ENCODE assay signal across 8 mouse cellular contexts in the genomic region with DNA sequence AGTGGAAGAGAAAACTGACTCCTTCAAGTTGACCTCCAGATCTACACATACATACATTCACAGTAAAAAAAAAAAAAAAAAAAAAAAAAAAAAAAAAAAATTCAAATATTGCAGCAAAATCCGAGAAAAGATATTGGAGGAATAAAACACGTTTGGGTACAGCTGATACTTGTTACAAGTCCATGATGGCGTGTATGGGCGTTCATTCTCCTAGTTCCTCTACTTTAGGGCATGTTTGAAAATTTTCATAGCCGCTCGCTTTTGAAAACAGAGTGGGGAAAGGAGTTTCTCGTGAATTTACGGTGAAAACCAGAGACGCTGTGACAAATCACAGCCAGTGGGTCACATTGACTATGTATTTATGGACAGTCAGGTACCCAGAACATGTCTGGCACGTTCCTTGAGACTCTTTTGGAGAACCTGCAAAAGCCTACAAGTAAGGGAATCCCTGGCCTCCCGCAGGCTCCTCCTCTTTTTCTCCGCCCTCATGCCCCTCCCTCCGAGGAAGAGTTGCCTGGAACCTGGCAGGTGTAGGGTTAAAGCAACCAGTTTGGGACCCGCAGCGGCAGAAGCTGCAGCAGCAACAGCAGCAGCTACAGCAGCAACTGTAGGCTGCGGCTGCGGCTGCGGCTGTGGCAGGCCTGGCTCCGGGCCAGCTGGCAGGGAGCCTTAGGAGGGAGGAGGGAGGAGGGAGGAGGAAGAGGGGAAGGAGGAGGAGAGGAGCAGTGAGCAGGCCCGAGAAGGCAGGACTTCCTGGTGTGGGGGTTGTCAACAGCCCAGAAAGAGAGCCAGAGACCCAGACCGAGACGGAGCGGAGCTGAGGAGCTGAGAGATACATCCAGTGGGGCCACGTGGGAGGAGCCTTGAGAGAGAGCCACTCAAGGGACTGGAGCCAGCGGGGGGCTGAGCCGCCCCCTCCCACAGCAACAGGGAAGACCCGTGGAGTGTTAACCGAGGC. TPM values are rescaled to one million over a fixed set of nuclear protein-coding genes. Genes with fewer than 3 reads are reported as not detected.
A peak's percentile ranks its signal among the peaks of the same experiment; 100 is the strongest.
DNase-seq lines count a peak whose midpoint lies in the region; ATAC-seq and TF ChIP-seq lines count a peak whose summit lies in the region.

A gene (plus strand): TSS at position 517 of the 958 bp plus-strand sequence.

- H3K4me2 ChIP-seq in kidney, embryonic 14.5 days (replicated peaks; ENCODE audit: low read depth, low read length), result peak within 1 kb of the TSS; percentile 99

- ATAC-seq in kidney, embryonic 14.5 days (ENCODE audit: low FRiP score, low TSS enrichment), result peak; percentile 90

- peak within 1 kb of the TSS; percentile 90 for H3K27ac ChIP-seq in embryonic fibroblast, embryonic 13.5 days (ENCODE audit: insufficient read depth, low read length)
- H3K27ac ChIP-seq in kidney, embryonic 14.5 days (ENCODE audit: low read depth, low read length), result peak within 1 kb of the TSS; percentile 98

- H3K9me3 ChIP-seq in kidney, embryonic 14.5 days (ENCODE audit: control insufficient read depth, low read length), result no peaks in the 10 kb centered on the region

- H3K36me3 ChIP-seq in kidney, embryonic 14.5 days (ENCODE audit: control insufficient read depth, insufficient read depth, low read length), result no peaks in the 10 kb centered on the region; the same call in 1 of the 2 replicates

- TF ChIP-seq CTCF in embryonic fibroblast, embryonic 13.5 days (IDR thresholded peaks at IDR 0.05; ENCODE audit: borderline replicate concordance, insufficient read depth, low read length), result no peak

- peak within 1 kb of the TSS; percentile 95 for H3K9ac ChIP-seq in kidney, embryonic 14.5 days (ENCODE audit: low read depth, low read length)

- peak; percentile 95 for TF ChIP-seq POLR2A in embryonic fibroblast, embryonic 13.5 days (IDR thresholded peaks at IDR 0.05; ENCODE audit: low read depth, low read length)

- peak within 1 kb of the TSS; percentile 85 for H3K4me3 ChIP-seq in embryonic fibroblast, embryonic 13.5 days (ENCODE audit: insufficient read depth, low read length)
- H3K4me3 ChIP-seq in kidney, embryonic 14.5 days (ENCODE audit: low read length), result peak within 1 kb of the TSS; percentile 80

- 3% methylated on average over 28 of the region's 28 CpGs for WGBS in kidney, embryonic 14.5 days

- peak; percentile 97 for DNase-seq in CD4-positive helper T cell, adult 2 months (ENCODE audit: low read depth, low spot score)
- DNase-seq in brain, adult 2 months (ENCODE audit: low read depth, low spot score), result peak; percentile 94
- peak; percentile 92 to 95 for DNase-seq in heart, adult 9 months (ENCODE audit: low spot score in 2 of 2)
- DNase-seq in liver, result peak; percentile 89
- DNase-seq in monocyte, adult 2 months (ENCODE audit: low read depth in 1 of 2, low spot score in 2 of 2), result peak; percentile 58 to 77
- peak; percentile 92 to 93 for DNase-seq in spleen, postnatal 36 days (ENCODE audit: low spot score in 2 of 2)

- H3K4me1 ChIP-seq in embryonic fibroblast, embryonic 13.5 days (ENCODE audit: control insufficient read depth, insufficient read depth, low read length), result no peaks in the 10 kb centered on the region
- H3K4me1 ChIP-seq in kidney, embryonic 14.5 days (ENCODE audit: control insufficient read depth, insufficient read depth, low read length), result peaks cover 29% of the 10 kb centered on the region

- no peaks in the 10 kb centered on the region for H3K27me3 ChIP-seq in kidney, embryonic 14.5 days (ENCODE audit: control insufficient read depth, insufficient read depth, low read length)

RNA-seq across cellular contexts. Expression of the gene that starts here (rescaled TPM):
- polyA plus RNA-seq in embryonic fibroblast, embryonic 13.5 days (2011; ENCODE audit: insufficient read length, low read depth, missing spikeins), result 66.6 and 71.5 TPM in 2 replicates
- polyA plus RNA-seq in kidney, embryonic 14.5 days (2014; fragmentation: Nextera tagmentation; extraction: Ambion mirVana), result 104 and 121 TPM in 2 replicates

Comparison
In these comparisons a context has a peak if more than half of its experiments do, and no peak if none do; other contexts are left out.
1. Peak in every context shown above with its lines: DNase-seq, ATAC-seq, H3K4me3 ChIP-seq and H3K27ac ChIP-seq.